Mouse (Mus musculus): ENCODE data around the gene Mgst3.

The Mgst3 gene

DNA sequence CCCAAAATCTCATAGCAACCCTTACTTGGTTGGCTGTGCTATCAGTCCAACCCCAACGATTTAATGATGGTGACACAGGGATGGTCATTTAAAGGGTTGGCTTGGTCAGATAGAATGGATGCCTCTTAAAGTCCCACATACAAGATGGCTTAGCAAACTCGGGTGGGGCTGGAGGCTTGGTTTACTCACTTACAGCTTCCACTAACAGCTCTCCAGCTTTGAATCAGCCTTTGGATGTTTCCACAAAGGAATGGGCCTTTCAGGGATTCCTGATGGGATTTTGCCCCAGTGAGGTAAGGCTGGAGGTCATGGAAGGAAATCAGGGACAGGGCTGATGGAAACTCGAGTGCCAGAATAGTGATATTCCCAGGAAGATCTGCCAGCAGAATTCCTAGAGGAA, 5.8 kb downstream of the Mgst3 start:
- peak; percentile 52 for DNase-seq (ENCODE audit: low read depth, low spot score)

DNA sequence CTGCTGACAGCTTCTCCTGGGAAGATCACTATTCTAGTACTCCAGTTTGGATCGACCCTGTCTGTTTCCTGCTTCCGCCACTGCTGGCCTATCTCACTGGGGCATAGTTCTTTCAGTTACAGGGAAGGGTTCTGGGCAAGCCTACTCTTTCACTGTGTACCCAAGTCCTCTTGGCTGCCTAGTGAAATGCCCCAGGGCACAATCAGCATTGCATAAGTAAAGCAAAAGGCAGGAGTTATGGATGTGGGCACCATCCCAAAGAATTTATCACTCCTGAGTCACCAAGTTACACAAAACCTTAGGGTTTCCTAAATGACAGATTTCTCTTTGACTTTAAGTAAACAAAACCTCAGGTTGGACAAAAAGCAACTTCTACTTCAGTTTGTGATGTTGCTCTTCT, 6.3 kb downstream of the Mgst3 start:
- peak; percentile 99 for DNase-seq (ENCODE audit: low read depth, low spot score)

DNA sequence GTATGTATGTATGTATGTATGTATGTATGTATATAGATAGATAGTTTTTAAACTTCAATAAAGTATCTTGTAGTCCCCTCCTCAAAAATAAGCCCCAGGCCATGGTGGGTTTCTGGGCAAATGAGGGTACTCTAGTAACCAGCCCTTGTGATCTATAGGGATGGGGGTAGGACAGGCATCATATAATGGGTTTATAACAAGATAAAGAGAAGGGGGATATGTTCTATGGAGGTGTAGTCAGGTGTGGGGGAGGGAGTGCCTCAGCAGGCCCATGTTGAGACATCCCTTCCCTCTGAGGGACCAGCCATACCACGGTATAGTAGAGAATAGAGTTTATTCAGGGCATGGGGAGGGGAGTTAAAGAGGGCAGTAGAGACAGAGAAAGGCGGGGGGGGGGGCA, 7.2 kb downstream of the Mgst3 start:
- DNase-seq (ENCODE audit: low read depth, low spot score), result no peak

DNA sequence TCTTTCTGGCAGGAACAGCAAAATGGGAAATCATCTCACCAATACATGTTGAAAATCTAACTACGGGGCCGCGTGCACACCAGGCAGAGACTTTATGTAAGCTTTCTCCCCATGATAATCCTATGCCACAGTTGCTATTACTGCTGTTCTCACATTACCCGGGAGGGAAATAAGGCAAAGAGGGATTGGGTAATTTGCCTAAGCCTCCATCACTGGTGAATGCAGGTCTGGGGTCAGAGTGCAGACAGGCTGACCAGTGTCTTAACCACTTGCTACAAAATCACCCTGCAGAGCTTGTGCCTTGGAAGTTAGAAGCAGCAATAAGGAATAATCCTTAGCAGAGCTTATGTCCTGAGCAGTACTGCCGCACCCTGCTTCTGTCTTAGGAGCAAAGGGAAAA, 8.0 kb downstream of the Mgst3 start:
- no peak for DNase-seq (ENCODE audit: low read depth, low spot score)

DNA sequence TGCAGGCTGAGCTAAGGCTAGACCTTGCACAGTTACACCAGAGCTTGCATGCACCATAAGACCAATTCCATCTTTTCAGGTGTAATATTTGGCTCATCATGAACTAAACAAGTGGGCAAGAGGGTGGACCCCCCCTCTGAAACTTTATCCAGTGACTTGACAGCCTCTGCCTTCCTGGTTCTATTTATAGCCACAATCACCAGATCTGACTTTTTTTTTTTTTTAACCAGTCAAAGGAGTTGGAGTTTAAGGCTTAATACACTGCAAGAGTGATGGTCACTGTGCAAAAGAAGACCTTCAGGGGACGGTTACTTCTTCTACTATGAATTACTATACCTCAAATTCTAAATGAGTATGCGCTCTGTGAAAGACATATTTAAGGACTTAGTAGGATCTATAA, 8.4 kb downstream of the Mgst3 start:
- DNase-seq (ENCODE audit: low read depth, low spot score), result no peak

DNA sequence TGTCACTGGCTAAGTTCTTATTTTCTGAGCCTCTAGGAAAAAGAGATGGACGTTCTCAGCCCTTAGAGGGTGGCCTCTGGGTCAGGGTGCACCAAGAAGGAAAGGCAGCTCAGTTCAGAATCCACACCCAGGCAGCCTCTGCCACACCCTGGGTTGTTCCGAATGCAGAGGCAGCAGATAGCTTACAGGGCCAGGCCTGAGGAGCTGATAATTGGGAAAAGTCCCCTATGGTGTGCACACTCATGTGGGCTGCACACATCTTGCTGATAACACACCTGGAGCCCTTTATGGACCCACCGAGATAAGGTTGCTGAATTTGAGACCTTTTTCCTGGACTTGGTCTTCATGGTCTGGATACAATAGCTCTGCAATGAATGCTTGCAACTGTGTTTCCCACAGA, 9.5 kb downstream of the Mgst3 start:
- DNase-seq (ENCODE audit: low read depth, low spot score), result no peak

DNA sequence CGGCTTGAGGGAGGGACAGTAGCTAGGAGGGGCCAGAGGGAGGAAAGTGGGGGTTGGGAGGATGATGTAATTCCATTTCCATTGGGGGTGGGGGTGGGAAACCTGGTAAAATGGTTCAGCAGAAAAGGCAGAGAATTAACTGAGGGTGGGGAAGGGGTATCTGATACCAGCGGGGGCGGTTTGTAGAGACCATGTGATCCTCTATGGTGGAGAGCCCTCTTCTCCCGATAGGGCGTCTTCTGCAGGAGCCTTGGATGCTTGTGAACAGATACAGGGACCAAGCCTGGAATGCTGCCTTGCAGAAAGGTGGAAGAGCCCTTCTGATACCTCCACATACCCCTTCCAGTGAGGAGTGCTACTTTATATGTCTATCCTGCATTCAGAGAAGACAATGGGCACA, 10.5 kb downstream of the Mgst3 start:
- no peak for DNase-seq (ENCODE audit: low read depth, low spot score)

DNA sequence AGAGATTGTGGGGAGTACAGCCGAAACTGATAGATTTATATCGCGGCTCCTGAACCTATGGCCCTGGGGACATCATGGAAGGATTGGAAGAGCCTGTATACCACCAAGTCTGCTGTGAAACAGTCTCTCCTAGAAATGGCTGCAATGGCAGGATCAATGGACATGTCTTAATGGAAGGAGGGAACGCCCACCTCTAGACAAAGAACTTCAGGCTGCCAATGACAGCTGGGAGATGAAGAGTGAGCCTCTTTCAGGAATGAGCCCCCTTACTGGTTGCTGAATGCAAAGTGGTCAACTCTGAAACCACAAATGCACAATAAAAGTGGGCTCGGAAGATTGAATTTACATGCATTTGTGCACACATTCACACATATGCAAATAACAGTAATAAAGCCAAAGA, 10.9 kb downstream of the Mgst3 start:
- DNase-seq (ENCODE audit: low read depth, low spot score), result no peak

DNA sequence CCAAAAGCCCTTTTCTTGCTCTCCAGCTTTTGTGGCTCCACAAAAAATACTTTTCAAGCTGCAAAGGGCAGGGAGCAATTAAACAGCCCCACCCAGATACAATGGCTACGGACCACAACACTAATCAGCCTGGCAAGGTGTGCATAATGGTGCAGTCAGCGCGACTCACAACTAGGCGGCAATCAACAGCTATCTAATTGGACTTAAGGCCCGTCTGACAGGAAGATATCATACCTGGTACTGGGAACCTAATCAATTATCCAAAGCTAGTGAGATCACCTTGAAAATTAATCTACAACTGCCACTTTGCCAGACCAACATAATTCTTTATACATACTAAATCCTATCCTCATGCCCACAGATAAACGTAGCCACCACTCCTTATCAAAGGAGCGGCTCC, 11.3 kb downstream of the Mgst3 start:
- no peak for DNase-seq (ENCODE audit: low read depth, low spot score)

DNA sequence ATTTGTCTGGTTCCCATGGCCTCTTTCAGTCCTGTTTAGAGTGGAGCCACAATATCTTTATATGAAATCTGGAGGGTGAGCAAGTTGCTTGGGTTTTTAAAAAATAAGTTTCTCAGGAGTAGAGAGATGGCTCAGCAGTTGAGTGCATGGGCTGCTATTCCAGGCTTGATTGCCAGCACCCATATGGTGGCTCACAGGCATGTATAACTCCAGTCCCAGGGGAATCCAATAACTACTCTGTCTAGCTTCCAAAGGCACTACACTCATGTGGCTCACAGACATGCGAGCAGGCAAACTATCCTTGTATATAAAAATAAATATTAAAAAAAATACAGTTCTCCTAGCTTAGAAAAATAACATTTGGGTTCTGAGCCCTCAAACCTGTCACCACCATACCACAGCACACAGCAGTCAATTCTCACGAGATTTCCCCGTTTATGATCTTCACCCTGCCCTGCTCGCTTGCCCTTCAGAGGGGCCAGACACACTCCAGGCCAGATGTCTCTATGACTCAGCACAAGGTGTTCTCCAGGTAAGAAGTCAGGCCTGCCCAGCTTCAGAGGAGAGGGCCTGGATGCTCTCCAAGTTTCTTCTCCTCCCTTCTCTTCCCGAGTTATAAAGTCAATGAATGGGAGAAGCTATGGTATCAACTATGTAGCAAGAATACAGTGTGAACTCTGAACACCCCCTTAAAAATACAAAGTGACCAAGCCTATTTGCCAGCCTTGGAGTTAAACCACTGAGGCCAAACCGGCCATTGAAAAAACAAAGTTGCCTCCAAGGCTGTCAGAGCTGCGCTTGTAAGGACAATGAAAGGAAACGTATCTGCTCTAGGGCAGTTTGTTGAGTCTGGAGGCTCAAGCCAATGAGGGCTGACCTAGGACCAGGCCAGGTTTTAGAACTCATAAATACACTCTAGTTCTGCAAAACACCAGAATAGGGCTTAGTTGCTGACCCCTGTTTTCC, 12.3 kb downstream of the Mgst3 start:
- no peak for DNase-seq (ENCODE audit: low read depth, low spot score)

DNA sequence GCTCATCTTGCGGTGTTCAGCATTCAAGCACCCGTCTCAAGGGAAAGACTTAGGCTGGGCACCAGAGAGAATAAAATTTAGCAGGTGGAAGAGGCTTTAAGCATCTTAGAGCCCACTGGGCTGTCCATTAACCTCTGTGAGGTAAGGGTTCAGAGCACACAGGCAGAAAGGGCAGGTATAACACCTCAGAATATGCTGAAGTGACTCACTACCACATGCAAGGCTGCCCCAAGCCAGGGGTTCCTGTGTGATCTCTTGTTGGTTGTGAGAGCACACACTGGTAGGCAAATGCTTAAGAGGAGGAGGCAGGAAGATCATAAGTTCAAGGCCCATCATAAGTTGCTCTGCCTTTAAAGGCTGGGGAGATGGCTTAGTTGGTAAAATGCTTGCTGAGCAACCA, 13.4 kb downstream of the Mgst3 start:
- DNase-seq (ENCODE audit: low read depth, low spot score), result no peak

DNA sequence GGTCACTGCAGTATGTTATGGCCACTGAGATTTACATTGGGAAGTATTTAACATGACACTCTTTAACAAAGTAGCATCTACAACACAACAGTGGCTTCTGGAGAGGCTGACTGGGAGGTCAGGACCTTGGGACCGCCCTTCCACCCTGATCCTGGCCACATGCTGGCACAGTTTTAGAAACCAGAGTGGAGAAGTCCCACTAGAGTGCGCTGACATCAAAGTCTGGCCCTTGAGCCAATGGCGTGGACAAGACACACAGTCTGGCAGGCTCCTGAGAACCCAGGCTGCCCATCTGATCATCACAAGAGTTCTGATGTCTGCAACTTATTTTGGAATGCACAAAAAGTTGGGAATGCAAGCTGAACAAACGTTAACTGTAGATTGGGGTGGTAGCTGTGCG, 13.9 kb downstream of the Mgst3 start:
- DNase-seq (ENCODE audit: low read depth, low spot score), result no peak

DNA sequence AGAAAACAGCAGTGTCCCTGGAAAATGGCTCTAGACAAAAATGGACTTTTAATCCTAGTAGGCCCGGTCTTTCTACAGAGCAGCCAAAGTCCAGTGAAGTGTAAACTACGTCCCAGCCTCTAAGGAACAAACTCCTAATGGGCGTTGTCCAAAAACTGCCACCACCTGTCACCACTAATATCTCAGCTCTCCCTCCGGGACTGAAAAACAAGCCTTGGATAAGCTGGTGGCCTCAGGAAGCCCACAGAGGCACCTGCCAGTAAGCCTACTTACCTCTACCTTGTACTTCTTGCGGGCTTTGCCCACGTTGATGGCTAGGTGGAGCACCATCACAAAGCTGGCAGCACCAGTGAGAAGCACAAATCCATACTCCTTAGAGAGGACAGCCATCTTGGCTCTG, 15.6 kb downstream of the Mgst3 start:
- DNase-seq (ENCODE audit: low read depth, low spot score), result no peak

DNA sequence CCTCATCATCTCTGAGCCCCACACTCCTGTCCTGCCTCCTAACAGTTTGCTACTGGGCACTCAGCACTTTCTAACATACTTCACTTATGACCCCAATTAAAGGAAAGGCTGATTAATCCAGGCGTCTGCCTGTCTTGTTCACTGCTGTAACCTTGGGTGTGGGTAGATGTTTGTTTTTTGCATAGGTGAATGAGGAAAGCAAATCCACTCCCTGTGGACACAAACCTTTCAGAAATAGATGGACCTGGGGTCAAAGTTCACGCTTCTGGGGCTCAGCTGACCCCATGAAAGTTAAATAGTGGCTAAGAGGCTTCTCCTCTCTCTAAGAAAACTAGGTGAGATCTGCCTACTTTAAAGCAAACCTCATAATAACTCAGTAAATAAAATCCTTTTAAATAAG, 18.7 kb downstream of the Mgst3 start:
- no peak for DNase-seq (ENCODE audit: low read depth, low spot score)

DNA sequence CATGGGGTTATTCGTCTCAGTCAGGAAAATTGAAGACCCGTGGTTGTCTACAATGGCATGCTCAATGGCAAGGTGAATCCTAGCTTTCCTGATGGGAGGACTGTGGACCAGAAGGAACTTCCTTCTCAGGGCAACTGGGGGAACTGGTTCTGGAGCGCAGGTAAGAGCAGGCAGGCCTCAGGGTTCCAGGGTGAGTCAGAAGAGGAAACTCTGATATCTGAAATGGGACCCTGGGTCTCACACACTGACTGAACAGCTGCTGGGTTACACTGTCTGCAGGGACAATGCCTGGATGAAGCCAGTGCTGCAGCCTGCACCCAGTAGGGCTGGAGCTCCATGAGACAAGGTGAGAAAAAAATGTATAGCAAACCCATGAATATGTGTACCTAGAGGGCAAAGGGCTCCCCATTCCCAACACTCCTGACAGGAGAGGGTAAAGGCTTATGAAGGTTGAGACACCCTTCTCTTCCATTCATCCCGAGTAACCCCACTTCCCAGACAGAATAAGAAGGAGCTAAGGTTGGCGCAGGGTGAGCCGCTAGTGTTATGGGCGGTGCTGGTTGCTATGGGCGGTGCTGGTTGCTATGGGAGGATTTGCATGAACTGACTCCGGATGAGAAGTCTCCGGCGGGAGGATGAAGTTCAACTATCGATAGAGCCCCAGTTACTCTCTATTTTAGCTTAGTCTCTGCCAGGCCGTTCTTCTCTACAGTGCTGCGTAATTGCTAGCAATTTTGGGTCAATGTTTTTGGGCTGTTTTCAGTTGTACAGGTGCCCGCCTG, 19.4 kb downstream of the Mgst3 start:
- DNase-seq (ENCODE audit: low read depth, low spot score), result no peak

DNA sequence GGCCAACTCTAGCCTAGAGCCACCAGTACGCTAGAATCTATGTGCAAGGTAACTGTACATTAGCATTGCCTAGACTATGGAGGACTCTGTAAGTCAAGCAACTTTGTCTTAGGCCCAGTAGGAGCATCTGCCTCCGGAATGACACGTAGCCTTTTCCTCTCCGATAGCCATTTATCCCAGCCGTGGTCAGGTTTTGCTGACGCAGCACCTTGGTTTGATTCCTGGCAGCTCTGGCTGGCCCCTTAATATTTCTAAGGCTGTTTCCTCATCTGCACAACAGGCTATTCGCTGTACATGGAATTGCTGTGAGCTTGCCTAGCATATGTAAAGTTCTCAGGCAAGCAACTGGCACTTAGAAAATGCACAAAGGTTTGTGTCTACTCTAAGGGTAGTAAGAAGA, 20.9 kb downstream of the Mgst3 start:
- no peak for DNase-seq (ENCODE audit: low read depth, low spot score)

DNA sequence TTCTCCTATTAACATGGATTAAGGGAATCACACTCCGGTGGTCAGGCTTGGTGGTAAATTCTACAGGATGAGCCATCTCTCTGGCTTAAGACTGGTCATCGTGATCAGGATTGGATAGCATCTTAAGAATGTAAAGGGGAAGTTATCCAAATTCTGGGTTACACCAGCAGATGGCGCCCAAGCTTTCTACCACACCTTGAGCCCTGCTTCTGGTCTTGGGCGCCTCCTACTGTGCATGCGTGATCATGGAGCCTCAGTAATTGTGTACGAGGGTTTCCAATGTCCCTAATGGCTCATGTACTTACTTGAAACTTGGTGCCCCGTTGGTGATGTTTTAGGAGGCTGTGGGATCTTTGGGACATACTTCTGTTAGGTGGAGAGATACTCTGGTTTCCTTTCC, 23.7 kb downstream of the Mgst3 start:
- peak; percentile 98 for DNase-seq (ENCODE audit: low read depth, low spot score)

DNA sequence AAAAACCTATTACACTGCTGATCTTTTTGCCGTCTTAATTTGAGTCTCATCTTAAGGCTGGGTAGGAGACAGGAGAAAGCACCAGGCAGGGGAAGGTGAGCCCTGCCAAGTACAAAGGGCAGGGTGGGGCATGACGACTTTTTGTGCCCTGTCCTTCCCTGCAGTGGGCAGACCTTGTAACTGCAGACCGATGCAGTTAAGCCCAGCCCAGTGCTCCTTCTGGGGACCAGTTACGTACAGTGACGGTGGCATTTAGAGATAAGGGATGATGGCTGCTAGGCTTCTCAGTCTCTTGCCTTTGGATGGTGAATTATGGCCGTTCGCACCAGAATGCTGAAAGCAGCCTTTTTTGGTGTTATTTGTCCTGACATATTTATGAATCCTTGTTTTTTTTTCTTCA, 25.1 kb downstream of the Mgst3 start:
- no peak for DNase-seq (ENCODE audit: low read depth, low spot score)

DNA sequence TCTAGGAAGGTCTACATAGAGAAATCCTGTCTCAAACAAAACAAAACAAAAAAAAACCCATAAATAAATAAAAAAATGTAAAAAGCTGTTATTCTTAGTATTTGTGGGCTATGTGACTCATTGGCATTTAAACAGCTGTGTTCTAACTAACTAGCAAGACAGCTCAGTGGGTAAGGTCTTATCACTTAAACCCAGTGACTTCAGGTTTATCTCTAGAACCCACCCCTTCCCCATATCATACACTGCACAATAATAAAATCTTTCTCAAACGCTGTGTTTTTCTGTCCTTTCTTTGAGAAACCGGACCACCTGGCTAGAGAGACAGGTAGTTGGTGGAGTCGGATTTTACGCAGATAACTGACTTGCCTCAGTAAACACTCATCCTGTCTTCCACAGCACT, 25.6 kb downstream of the Mgst3 start:
- no peak for DNase-seq (ENCODE audit: low read depth, low spot score)

DNA sequence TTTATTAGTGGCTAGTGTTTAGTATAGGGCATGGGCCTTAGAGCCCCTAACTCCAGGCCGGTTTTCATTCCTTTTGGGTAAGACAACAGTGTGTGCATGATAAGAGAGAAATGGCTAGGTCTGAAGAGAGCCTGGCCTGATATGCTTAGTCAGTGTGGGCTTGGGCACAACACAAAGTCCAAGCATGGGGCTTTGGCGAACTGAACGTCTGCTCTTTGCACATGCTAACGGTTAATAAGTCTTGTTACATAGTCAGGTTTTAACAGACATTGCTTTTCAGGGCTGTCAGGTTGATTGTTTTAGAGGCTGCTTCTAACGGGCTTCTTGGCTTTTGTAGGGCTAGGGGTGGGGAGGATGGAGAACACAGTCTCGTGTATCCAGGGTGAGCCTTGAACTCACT, 27.0 kb downstream of the Mgst3 start:
- DNase-seq (ENCODE audit: low read depth, low spot score), result no peak

DNA sequence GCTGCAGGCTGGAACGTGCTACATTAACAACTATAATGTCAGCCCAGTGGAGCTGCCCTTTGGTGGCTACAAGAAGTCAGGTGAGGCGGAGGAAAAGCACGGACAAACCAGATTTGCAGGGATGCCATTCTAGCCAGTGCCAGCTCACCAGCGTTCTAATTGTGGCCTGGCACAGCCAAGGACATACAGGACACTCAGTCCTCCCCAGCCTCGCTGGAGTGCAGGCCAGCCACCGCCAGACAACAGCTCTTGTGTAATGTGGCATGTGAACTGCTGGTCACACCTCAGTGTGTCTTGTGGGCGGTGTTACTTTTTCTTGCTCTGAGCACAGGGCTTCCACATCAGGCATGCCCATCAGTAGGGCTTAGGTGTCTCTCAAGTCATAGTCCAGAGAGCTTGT, 27.8 kb downstream of the Mgst3 start:
- no peak for DNase-seq (ENCODE audit: low read depth, low spot score)

DNA sequence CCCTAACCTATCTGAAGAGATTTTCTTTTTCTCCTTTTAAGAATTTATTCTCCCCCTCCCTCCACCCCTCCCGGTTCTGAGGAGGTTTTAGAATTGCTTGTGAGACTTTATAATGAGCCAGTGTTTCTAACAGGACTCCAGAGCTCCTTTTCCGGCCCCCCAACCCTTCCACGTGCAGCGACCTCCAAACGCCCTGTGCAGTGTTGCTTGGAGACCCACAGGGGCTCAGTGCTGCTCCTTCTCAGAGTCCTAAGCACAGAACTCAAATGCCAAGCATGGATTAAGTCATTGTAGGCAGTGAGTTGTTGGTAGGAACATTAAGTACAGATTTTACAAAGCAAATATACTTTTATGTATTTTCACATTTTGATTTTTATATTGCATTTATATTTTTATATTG, 30.3 kb downstream of the Mgst3 start:
- no peak for DNase-seq (ENCODE audit: low read depth, low spot score)

DNA sequence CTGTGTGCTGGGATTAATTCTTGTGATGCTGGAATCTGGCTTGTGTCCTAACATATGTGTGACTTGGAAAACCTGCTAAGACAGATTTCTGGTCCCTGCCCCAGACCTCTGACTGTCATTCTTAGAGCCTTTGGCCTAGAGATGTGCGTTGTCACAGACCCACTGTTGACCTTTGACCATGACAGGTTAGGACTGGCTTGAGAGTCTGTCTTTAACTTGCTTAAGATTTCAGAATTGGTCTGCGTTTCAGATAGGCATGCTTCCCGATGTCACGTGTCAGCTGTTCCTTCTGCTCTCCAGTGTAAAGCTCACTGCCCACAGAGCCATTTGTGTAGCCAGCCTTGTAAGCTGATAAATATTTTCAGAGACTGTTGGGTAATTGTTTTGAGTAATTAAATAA, 30.8 kb downstream of the Mgst3 start:
- DNase-seq (ENCODE audit: low read depth, low spot score), result no peak

All from 3T3-L1 (cell line).